Mouse (Mus musculus) macrophage (primary cell): ENCODE results near the gene Gcnt1. TPM values are rescaled to one million over a fixed set of nuclear protein-coding genes. Genes with fewer than 3 reads are reported as not detected.

Experiments
- H3K27ac ChIP-seq: fragments of 350-480 bp; formaldehyde crosslinking; 2 replicates; pipeline ENCODE4 v1.9.0; 2021
- H3K36me3 ChIP-seq: fragments of 350-480 bp; formaldehyde crosslinking; 2 replicates; pipeline ENCODE4 v1.9.0; 2021; ENCODE audit errors: inconsistent target
- H3K4me3 ChIP-seq: fragments of 350-480 bp; formaldehyde crosslinking; 2 replicates; pipeline ENCODE4 v1.9.0; 2021; ENCODE audit errors: inconsistent target
- H3K79me2 ChIP-seq: fragments of 350-480 bp; formaldehyde crosslinking; 2 replicates; pipeline ENCODE4 v1.9.0; 2021; ENCODE audit errors: inconsistent target
- WGBS: methylation state at CpG from one replicate; pipeline ENCODE4 v1.1.7; 2026; ENCODE audit warnings: inconsistent platforms; ENCODE audit not compliant: missing documents; 5-methylcytosine and 5-hydroxymethylcytosine counted together
- polyA plus RNA-seq: library from polyadenylated mRNA; stranded (reverse); fragments of 250-400 nt; gene quantifications from 3 replicates; pipeline ENCODE4 v1.2.4, GENCODE M21; 2018; ENCODE audit warnings: inconsistent platforms

Gene Gcnt1
- polyA plus RNA-seq, 1 experiment from 2014 or later = 28.8 TPM

- H3K36me3 ChIP-seq = no peaks in the 10 kb centered on the region
These were observed 16.4 kb downstream of the Gcnt1 start for GRCm38 (mm10) chr19:17355950-17356867.

GRCm38 (mm10) chr19:17355361-17355760, 17.3 kb downstream of the Gcnt1 start:
- H3K27ac ChIP-seq = peak overlapping the region; percentile 71
- H3K79me2 ChIP-seq = peaks cover 57% of the 10 kb centered on the region
- H3K36me3 ChIP-seq = no peaks in the 10 kb centered on the region
- H3K4me3 ChIP-seq = peak overlapping the region; percentile 79
- WGBS = 2% methylated on average over 4 of the region's 4 CpGs

More at GRCm38 (mm10) chr19:17355950-17356867, 16.4 kb downstream of the Gcnt1 start:
- Histone ChIP-seq H3K4me3 (peak overlapping the region; percentile 79), H3K79me2 (peaks cover 49% of the 10 kb centered on the region), H3K27ac (peak overlapping the region; percentile 71)
- 3% methylated on average over 44 of the region's 50 CpGs for WGBS

- H3K4me3 ChIP-seq = peak overlapping the region; percentile 79
- 3% methylated on average over 4 of the region's 4 CpGs for WGBS
These were observed 17.8 kb downstream of the Gcnt1 start for GRCm38 (mm10) chr19:17354797-17355196.

GRCm38 (mm10) chr19:17354362-17354761, 18.3 kb downstream of the Gcnt1 start:
- peak overlapping the region; percentile 79 for H3K4me3 ChIP-seq

More at GRCm38 (mm10) chr19:17354797-17355196, 17.8 kb downstream of the Gcnt1 start:
- H3K27ac ChIP-seq = peak overlapping the region; percentile 71
- H3K79me2 ChIP-seq = peaks cover 63% of the 10 kb centered on the region
- no peaks in the 10 kb centered on the region for H3K36me3 ChIP-seq

GRCm38 (mm10) chr19:17353727-17354126, 18.9 kb downstream of the Gcnt1 start:
- WGBS = 84% methylated on average over 8 of the region's 8 CpGs
- Histone ChIP-seq H3K4me3 (no peak overlapping the region), H3K79me2 (peaks cover 74% of the 10 kb centered on the region), H3K27ac (no peak overlapping the region), H3K36me3 (no peaks in the 10 kb centered on the region)

More at GRCm38 (mm10) chr19:17354362-17354761, 18.3 kb downstream of the Gcnt1 start:
- peaks cover 67% of the 10 kb centered on the region for H3K79me2 ChIP-seq
- 78% methylated on average over 4 of the region's 4 CpGs for WGBS
- H3K36me3 ChIP-seq = no peaks in the 10 kb centered on the region
- peak overlapping the region; percentile 71; the same call in 1 of the 2 replicates for H3K27ac ChIP-seq

- Histone ChIP-seq H3K4me3 (no peak overlapping the region), H3K27ac (no peak overlapping the region), H3K36me3 (no peaks in the 10 kb centered on the region), H3K79me2 (peaks cover 100% of the 10 kb centered on the region)
- 46% methylated on average over 2 of the region's 2 CpGs for WGBS
These were observed 24.8 kb downstream of the Gcnt1 start for GRCm38 (mm10) chr19:17347852-17348251.

GRCm38 (mm10) chr19:17346716-17347474, 25.7 kb downstream of the Gcnt1 start:
- no peaks in the 10 kb centered on the region for H3K36me3 ChIP-seq
- 83% methylated on average over 1 of the region's 3 CpGs for WGBS
- peaks cover 100% of the 10 kb centered on the region for H3K79me2 ChIP-seq
- H3K27ac ChIP-seq = no peak overlapping the region
- H3K4me3 ChIP-seq = no peak overlapping the region

GRCm38 (mm10) chr19:17344881-17345280, 27.8 kb downstream of the Gcnt1 start:
- 11% methylated on average over 7 of the region's 7 CpGs for WGBS
- H3K27ac ChIP-seq = no peak overlapping the region
- no peak overlapping the region for H3K4me3 ChIP-seq
- no peaks in the 10 kb centered on the region for H3K36me3 ChIP-seq
- H3K79me2 ChIP-seq = peaks cover 100% of the 10 kb centered on the region

- H3K4me3 ChIP-seq = no peak overlapping the region
- WGBS = 53% methylated on average over 2 of the region's 2 CpGs
- H3K79me2 ChIP-seq = peaks cover 87% of the 10 kb centered on the region
- H3K27ac ChIP-seq = peak overlapping the region; percentile 27
- H3K36me3 ChIP-seq = no peaks in the 10 kb centered on the region
These were observed 33.1 kb downstream of the Gcnt1 start for GRCm38 (mm10) chr19:17339563-17339962.

- Histone ChIP-seq H3K4me3 (no peak overlapping the region), H3K36me3 (peaks cover 9% of the 10 kb centered on the region; the same call in 1 of the 2 replicates), H3K79me2 (peaks cover 79% of the 10 kb centered on the region), H3K27ac (peak overlapping the region; percentile 82)
- 28% methylated on average over 5 of the region's 7 CpGs for WGBS
These were observed 35.5 kb downstream of the Gcnt1 start for GRCm38 (mm10) chr19:17337057-17337679.

- H3K36me3 ChIP-seq = peaks cover 12% of the 10 kb centered on the region; the same call in 1 of the 2 replicates
- 82% methylated on average over 7 of the region's 7 CpGs for WGBS
- peak overlapping the region; percentile 82 for H3K27ac ChIP-seq
- H3K4me3 ChIP-seq = no peak overlapping the region
- peaks cover 79% of the 10 kb centered on the region for H3K79me2 ChIP-seq
These were observed 36.0 kb downstream of the Gcnt1 start for GRCm38 (mm10) chr19:17336646-17337045.

GRCm38 (mm10) chr19:17334644-17335333, 37.9 kb downstream of the Gcnt1 start:
- Histone ChIP-seq H3K36me3 (peaks cover 28% of the 10 kb centered on the region), H3K27ac (peak overlapping the region; percentile 82), H3K79me2 (peaks cover 76% of the 10 kb centered on the region), H3K4me3 (no peak overlapping the region)
- WGBS = 37% methylated on average over 12 of the region's 12 CpGs

GRCm38 (mm10) chr19:17333043-17333442, 39.6 kb downstream of the Gcnt1 start:
- no peak overlapping the region for H3K4me3 ChIP-seq
- peak overlapping the region; percentile 82 for H3K27ac ChIP-seq
- 97% methylated on average over 7 of the region's 7 CpGs for WGBS
- H3K36me3 ChIP-seq = peaks cover 46% of the 10 kb centered on the region
- H3K79me2 ChIP-seq = peaks cover 75% of the 10 kb centered on the region

- peaks cover 46% of the 10 kb centered on the region for H3K36me3 ChIP-seq
- H3K79me2 ChIP-seq = peaks cover 58% of the 10 kb centered on the region
- WGBS = 93% methylated on average over 10 of the region's 10 CpGs
- H3K27ac ChIP-seq = no peak overlapping the region
- H3K4me3 ChIP-seq = no peak overlapping the region
These were observed 43.7 kb downstream of the Gcnt1 start for GRCm38 (mm10) chr19:17328916-17329315.
